Mouse (Mus musculus) cerebellum, postnatal 14 days (tissue): Measurements from ENCODE around the gene Cdh11.
"Not testable (repeated sequence)": the region's sequence is repeated elsewhere in the genome, so short reads cannot be mapped to it uniquely, and the experiment has no call there.

Experiments used
- DNase-seq, 2 experiments: peaks; one replicate each; pipeline ENCODE4 v3.0.0; 2021; ENCODE audit warnings: mixed read lengths in 2 of 2

Cdh11 gene

DNA sequence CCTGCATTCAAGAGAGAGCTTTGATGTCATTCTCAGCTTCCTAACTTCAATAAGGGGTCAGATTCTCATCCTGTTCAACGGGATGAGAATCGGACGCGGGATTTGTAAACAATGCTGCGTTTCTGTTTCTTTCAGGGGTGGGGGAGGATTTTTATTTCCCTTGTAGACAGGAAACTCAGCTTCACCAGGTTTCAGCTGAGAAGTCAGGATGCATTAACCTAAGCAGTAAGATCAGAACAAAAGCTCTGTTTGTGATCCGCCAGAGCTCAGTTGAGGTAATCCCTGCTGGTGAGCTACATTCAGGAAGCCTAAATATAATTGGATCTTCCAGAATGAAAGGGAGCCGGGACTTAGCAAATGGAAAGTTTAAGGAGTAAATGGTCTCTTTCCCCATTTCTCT lies 78.1 kb downstream of the Cdh11 start:
- DNase-seq: no peak

DNA sequence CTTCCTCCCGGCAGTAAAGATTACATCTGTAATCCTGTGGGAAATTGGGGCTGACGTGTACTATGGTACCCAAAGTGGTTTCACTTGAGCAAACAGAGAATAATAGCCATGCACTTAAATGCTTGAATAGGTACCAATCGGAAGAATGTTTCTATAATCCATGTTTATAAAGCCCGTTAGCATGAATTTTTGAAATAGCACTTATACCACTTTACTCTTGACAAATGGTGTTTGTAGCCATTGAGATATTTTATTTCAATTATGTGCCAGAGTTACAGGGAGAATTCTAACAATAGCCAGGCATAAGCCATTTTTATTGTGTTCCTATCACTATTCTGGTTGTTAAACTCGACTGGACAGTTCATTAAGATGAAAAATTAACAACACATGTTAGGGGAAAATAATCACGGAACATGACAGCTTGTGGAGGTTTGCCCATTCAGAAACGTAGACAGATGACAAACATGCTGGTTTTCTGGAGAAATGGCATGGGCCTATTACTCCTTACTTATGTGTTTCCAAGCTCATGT lies 80.0 kb downstream of the Cdh11 start:
- no peak for DNase-seq

DNA sequence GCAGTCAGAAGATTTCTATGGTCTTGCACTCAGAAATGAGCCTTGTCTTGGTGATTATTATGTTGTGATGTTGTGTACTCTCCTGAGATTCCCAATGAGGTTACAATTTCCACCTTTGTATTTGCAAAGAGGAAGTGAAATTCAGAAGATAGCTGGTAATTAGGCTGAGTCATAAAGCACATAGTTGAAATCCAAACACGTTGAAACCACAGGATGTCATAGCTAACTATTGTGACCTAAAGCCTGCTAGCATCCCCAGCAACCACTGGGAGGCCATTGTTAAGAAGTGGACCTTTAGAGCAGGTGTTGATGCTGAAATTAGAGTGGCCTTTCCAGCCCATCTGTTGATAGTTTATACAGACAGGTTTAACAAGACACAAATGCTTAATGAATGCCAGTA lies 85.2 kb downstream of the Cdh11 start:
- no peak for DNase-seq

DNA sequence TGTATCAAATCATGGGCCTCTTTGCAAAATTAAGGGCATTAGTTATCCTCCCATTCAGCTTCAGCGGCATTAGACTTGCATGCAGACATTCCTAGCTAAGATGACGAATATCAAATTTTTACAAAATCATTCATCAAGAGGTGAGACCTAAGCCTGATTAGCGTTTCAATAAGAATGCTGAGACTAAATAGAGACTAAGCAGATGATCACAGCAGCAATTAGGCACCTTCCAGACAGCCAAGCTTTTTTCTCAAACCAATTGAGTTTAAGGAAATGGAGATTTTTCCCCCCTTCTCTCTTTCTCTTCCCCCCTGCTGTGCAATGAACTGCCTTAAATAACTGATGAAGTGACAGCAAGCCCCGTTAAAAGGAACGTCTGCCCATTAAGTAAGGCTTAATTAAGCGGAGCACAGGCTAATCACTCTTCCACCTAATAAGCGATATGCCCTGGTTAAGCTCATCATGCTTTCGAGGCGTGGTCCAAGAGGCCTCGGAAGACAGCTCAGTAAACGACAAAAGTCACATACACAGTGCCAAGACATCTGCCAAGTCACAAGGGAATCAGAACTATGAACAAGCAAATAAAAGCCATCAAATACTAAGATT lies 87.1 kb downstream of the Cdh11 start:
- no peak for DNase-seq

DNA sequence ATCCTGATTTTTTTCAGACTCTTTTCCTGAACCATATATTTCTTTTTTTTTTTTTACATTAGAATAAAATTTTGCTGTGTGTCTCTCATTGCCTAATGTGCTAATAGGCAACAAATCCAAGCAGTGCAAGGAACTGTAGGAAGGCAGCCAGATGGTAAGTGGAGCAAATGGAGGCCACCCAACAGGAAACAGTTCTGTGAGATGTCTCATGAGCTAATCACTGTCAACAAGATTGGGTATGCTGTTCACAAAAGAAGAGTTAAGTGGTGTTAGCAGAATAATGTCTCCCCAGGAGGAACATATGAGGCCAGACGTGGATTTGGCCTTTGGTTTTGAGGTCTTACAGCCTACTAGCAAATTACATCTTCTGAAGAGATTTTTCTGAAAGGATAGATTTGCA lies 92.0 kb downstream of the Cdh11 start:
- DNase-seq: no peak

DNA sequence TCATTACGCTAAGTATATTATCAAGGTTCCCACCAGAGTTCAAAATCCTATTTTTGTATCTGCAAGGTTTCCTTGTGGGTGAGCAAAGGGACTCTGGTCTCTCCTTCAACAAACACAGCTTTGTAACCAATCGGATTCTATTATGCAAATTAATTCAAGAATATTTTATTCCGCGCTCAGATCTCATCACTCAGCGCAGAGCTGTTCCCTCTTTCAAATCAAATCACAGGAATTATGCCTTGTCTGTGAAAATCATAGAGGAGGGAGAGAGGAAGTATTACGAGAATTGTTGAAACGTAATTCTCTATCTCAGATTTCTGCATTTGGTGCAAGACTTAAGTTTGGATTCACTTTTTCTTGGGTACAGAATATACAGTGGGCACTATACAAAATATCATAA lies 100.0 kb downstream of the Cdh11 start:
- not testable (repeated sequence) for DNase-seq

DNA sequence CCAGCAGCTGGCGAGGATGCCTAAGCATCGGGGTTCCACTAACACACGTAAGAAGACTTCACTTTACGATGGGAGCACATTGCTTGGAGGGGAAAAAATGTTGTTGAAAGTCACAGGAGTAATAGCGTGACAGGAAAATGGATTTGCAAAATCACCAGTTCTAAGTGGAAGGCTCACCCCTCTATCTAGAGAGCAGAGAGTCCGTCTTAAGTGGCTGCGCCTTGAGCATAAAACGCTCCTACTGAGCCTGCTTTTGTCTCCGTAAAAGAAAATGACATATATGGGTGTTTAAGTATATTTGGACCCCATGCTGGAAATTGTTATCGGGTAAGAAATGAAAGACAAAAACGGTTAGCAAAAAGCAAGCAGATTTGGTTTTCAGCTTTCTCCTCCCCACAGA lies 100.4 kb downstream of the Cdh11 start:
- no peak for DNase-seq

DNA sequence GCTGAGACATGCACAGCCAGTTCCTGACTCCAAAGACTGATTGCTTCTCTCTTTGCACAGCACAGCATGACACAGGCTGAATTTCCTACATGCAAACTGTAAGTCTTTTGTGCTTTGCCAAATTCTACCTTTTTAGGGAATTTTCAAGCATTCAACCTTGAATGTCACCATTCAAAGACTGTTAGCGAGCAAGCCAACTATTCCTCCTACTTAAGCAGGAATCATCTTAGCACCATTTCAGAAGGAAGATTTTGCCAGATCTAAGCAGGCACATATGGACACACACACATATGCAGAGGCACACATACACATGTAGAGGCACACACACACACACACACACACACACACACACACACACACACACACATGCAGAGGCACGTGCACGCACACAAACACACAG lies 108.3 kb downstream of the Cdh11 start:
- no peak for DNase-seq

DNA sequence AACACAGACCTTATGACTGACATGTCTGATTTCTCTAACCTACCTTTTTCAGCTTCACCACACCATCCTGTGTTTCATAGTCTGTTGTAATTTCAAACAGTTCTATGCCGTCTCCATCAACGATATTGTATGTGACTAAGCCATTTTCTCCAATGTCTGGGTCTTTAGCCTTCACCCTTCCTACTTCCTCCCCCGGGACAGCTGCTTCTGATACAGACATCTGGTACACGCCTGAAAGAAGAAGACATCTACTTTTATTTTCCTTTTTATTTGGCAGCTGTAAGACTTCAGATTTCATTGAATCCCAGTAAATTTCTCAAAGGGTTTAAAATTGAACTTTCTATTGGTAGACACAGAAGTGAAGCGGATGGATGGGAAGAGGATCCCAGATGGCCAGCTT lies 120.9 kb downstream of the Cdh11 start:
- not testable (repeated sequence) for DNase-seq

DNA sequence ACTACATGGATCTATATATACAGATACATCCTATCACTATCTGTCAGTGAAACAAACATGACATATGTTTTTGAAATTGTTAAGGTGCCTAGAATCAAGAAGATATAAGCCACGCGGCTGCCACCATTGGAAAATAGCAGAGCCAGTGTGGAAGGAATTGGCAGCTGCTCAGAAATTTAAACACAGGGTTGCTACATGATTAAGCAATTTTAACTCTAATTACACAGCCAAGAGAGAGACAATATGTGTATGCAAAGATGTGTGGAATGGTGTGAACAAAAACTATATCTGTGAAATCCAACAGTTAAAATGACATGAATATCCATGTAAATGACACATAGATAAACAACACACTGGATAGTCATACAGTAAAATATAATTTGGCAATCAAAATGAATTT lies 128.9 kb downstream of the Cdh11 start:
- DNase-seq: no peak

DNA sequence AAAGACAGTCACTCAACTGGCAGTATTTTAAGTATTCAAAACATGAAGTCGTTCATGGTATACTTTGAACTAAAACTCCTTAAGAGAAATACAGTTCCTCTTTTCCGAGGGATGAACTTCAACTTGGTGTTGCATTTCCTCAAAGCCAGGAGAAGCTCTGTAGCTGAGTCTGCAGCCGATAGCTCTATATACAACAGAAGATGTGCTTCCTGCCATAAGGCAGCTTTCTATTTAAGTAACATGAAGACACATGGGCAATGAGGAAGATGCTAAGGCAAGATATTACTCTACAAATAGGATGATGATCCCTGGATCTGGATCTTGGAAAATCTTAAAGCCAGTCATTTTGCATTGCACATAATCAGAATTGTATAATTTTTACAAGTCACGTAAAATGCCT lies 133.5 kb downstream of the Cdh11 start:
- DNase-seq: no peak

DNA sequence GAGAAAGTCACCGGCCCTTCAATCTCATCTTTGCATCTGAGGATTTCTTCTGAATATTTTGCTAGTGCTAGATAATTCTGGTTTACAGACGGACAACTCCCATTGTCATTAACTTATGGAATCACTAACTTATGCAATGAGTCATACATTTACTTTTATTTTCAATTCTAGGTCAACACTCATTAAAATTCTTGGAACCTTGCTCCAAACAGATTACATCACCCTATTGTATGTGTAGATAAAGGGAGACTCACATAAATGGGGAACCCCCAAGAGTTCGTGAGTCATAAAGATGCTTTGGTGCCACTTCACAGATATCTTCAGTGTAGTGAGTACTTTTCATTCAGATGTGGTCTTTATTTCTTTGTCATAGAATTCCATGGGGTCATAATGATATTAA lies 158.3 kb downstream of the Cdh11 start:
- DNase-seq: no peak

DNA sequence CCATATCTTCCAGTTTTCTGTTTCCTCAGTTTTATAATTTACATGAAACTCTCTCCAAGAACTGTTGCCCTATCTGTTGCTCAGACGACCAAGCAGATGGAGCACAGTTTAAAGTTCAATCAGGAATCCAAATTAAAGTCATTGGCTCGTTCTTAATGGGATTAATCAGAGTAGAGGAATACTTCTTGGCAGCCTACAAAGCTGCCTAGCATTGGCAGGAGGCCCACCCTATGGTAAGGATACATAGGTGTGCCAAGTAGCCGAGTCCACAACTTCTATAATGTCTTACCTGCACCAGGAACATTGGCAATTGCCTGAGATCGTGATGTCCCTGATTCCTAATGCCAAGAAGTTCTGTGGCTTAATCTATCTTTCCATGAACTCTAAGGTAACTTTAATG lies 173.3 kb downstream of the Cdh11 start:
- peak in 1 of 2 experiments; percentile 15 for DNase-seq

DNA sequence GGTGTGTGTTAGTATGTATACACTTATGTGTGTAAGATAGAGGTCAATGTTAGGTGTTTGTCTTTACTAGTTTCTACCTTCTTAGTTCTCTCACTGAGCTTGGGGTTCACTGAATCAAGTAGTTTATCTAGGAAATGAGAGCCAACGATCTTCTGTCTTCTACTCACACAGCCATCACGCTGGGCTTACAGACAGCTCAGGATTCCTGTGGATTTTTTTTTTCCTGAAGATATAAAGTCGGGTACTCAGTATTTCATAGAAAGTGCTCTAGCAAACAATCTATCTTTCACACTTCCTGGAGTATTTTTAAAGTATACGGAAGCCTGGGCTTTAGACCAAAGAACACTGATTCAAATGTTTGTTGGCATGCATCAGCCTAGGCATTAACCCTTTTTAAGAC lies 184.1 kb downstream of the Cdh11 start:
- DNase-seq: no peak

DNA sequence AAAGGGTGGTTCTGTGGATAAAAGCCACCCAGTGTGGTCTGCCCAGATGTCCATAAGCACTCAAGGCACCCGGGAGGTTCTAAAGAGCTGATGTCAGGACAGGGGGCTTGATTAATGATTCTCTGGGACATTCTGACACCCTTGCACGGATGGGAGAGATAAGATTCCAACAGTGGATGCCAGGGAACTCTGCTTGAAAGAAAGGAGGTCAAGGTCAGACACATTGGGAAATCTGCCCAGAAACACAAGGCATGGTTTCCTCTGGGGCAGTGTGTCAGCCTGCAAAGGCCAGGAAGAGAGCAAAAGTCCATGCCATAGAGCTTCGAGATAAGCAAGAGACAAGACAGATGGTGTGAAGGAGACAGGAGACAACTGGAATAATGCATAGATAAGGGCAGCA lies 188.9 kb downstream of the Cdh11 start:
- DNase-seq: no peak

DNA sequence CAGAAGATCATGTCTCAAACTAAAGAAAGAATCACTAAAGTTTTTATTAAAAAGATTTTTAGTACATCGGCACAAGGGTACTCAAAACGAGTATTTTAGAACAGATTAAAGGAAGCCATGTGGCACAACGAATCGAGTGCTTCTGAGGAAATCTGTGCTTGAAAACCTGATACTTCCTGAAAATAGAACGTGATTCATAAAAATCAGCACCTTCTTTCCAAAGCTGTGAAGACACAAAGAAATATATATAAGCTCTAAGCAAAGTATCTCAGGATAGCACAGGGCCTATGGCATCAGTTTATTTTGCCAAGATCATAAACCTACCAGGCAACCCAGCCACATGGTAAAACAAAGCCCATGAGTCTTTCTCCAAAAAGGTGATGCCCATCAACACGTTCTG lies 191.5 kb downstream of the Cdh11 start:
- DNase-seq: no peak
